Mouse (Mus musculus): ENCODE measurements at regions not wholly inside any gene's neighbourhood (a gene's known extent, or its start where the extent isn't known, plus 50 kb on each side); places are given as distances from the start of the nearest gene placed in this dataset.

- H3K27me3 ChIP-seq (ENCODE audit: control insufficient read depth, insufficient read depth, low read length), result no peaks in the 10 kb centered on the region
- no peak overlapping the region for H3K27ac ChIP-seq (ENCODE audit: control insufficient read depth, insufficient read depth, low read depth, low read length)
- H3K4me3 ChIP-seq (ENCODE audit: control insufficient read depth, low read depth, low read length), result no peak overlapping the region
- no peak for TF ChIP-seq POLR2A (IDR thresholded peaks at IDR 0.05; ENCODE audit: control insufficient read depth, low read depth, low read length)
- no peak for TF ChIP-seq CTCF (IDR thresholded peaks at IDR 0.05; ENCODE audit: control insufficient read depth, insufficient read depth, insufficient replicate concordance, low read depth, low read length)
- peaks cover 6% of the 10 kb centered on the region for H3K4me1 ChIP-seq (ENCODE audit: control insufficient read depth, insufficient read depth, low read length)
- H3K36me3 ChIP-seq (ENCODE audit: control insufficient read depth, insufficient read depth, low read length), result no peaks in the 10 kb centered on the region
Observed at GRCm38 (mm10) chr2:10307376-10307775, 62.9 kb upstream of the Sfmbt2 start.

GRCm38 (mm10) chr2:10309656-10310055, 60.7 kb upstream of the Sfmbt2 start:
- Histone ChIP-seq H3K4me1 (ENCODE audit: control insufficient read depth, insufficient read depth, low read length) (peaks cover 6% of the 10 kb centered on the region), H3K27ac (ENCODE audit: control insufficient read depth, insufficient read depth, low read depth, low read length) (no peak overlapping the region), H3K4me3 (ENCODE audit: control insufficient read depth, low read depth, low read length) (no peak overlapping the region), H3K36me3 (ENCODE audit: control insufficient read depth, insufficient read depth, low read length) (no peaks in the 10 kb centered on the region), H3K27me3 (ENCODE audit: control insufficient read depth, insufficient read depth, low read length) (no peaks in the 10 kb centered on the region)
- no peak for TF ChIP-seq CTCF (IDR thresholded peaks at IDR 0.05; ENCODE audit: control insufficient read depth, insufficient read depth, insufficient replicate concordance, low read depth, low read length)

- Histone ChIP-seq H3K36me3 (ENCODE audit: control insufficient read depth, insufficient read depth, low read length) (no peaks in the 10 kb centered on the region), H3K27me3 (ENCODE audit: control insufficient read depth, insufficient read depth, low read length) (no peaks in the 10 kb centered on the region), H3K27ac (ENCODE audit: control insufficient read depth, insufficient read depth, low read depth, low read length) (peak overlapping the region; percentile 61; the same call in 1 of the 2 replicates), H3K4me1 (ENCODE audit: control insufficient read depth, insufficient read depth, low read length) (peaks cover 6% of the 10 kb centered on the region), H3K4me3 (ENCODE audit: control insufficient read depth, low read depth, low read length) (peak overlapping the region; percentile 82)
- TF ChIP-seq CTCF (IDR thresholded peaks at IDR 0.05; ENCODE audit: control insufficient read depth, insufficient read depth, insufficient replicate concordance, low read depth, low read length) (peak; percentile 54; the same call in 1 of the 2 replicates), POLR2A (IDR thresholded peaks at IDR 0.05; ENCODE audit: control insufficient read depth, low read depth, low read length) (peak; percentile 74; the same call in 1 of the 2 replicates)
Observed at GRCm38 (mm10) chr2:10311719-10312118, 58.6 kb upstream of the Sfmbt2 start.

- TF ChIP-seq POLR2A (IDR thresholded peaks at IDR 0.05; ENCODE audit: control insufficient read depth, low read depth, low read length) (no peak), CTCF (IDR thresholded peaks at IDR 0.05; ENCODE audit: control insufficient read depth, insufficient read depth, insufficient replicate concordance, low read depth, low read length) (no peak)
- H3K36me3 ChIP-seq (ENCODE audit: control insufficient read depth, insufficient read depth, low read length), result no peaks in the 10 kb centered on the region
- H3K27me3 ChIP-seq (ENCODE audit: control insufficient read depth, insufficient read depth, low read length), result no peaks in the 10 kb centered on the region
- H3K4me3 ChIP-seq (ENCODE audit: control insufficient read depth, low read depth, low read length), result peak overlapping the region; percentile 82
- peaks cover 6% of the 10 kb centered on the region for H3K4me1 ChIP-seq (ENCODE audit: control insufficient read depth, insufficient read depth, low read length)
- H3K27ac ChIP-seq (ENCODE audit: control insufficient read depth, insufficient read depth, low read depth, low read length), result no peak overlapping the region; the same call in 1 of the 2 replicates
Observed at GRCm38 (mm10) chr2:10312398-10312797, 57.9 kb upstream of the Sfmbt2 start.

GRCm38 (mm10) chr2:10314251-10315243, 55.8 kb upstream of the Sfmbt2 start:
- Histone ChIP-seq H3K36me3 (ENCODE audit: control insufficient read depth, insufficient read depth, low read length) (no peaks in the 10 kb centered on the region), H3K27me3 (ENCODE audit: control insufficient read depth, insufficient read depth, low read length) (no peaks in the 10 kb centered on the region), H3K27ac (ENCODE audit: control insufficient read depth, insufficient read depth, low read depth, low read length) (no peak overlapping the region), H3K4me1 (ENCODE audit: control insufficient read depth, insufficient read depth, low read length) (peaks cover 5% of the 10 kb centered on the region), H3K4me3 (ENCODE audit: control insufficient read depth, low read depth, low read length) (no peak overlapping the region)
- TF ChIP-seq CTCF (IDR thresholded peaks at IDR 0.05; ENCODE audit: control insufficient read depth, insufficient read depth, insufficient replicate concordance, low read depth, low read length), result no peak

- H3K4me3 ChIP-seq (ENCODE audit: control insufficient read depth, low read depth, low read length), result no peak overlapping the region
- no peak overlapping the region for H3K27ac ChIP-seq (ENCODE audit: control insufficient read depth, insufficient read depth, low read depth, low read length)
- peaks cover 5% of the 10 kb centered on the region for H3K4me1 ChIP-seq (ENCODE audit: control insufficient read depth, insufficient read depth, low read length)
- no peaks in the 10 kb centered on the region for H3K36me3 ChIP-seq (ENCODE audit: control insufficient read depth, insufficient read depth, low read length)
- no peak for TF ChIP-seq CTCF (IDR thresholded peaks at IDR 0.05; ENCODE audit: control insufficient read depth, insufficient read depth, insufficient replicate concordance, low read depth, low read length)
- H3K27me3 ChIP-seq (ENCODE audit: control insufficient read depth, insufficient read depth, low read length), result no peaks in the 10 kb centered on the region
Observed at GRCm38 (mm10) chr2:10316347-10316746, 54.0 kb upstream of the Sfmbt2 start.

GRCm38 (mm10) chr2:10318166-10318768, 52.0 kb upstream of the Sfmbt2 start:
- H3K27me3 ChIP-seq (ENCODE audit: control insufficient read depth, insufficient read depth, low read length), result no peaks in the 10 kb centered on the region
- no peak for TF ChIP-seq CTCF (IDR thresholded peaks at IDR 0.05; ENCODE audit: control insufficient read depth, insufficient read depth, insufficient replicate concordance, low read depth, low read length)
- TF ChIP-seq POLR2A (IDR thresholded peaks at IDR 0.05; ENCODE audit: control insufficient read depth, low read depth, low read length), result no peak
- no peak overlapping the region for H3K27ac ChIP-seq (ENCODE audit: control insufficient read depth, insufficient read depth, low read depth, low read length)
- no peaks in the 10 kb centered on the region for H3K4me1 ChIP-seq (ENCODE audit: control insufficient read depth, insufficient read depth, low read length)
- H3K4me3 ChIP-seq (ENCODE audit: control insufficient read depth, low read depth, low read length), result no peak overlapping the region
- no peaks in the 10 kb centered on the region for H3K36me3 ChIP-seq (ENCODE audit: control insufficient read depth, insufficient read depth, low read length)
